Mouse (Mus musculus) liver, embryonic 15.5 days (tissue): Measurements from ENCODE around the gene Stau1. TPM values are rescaled to one million over a fixed set of nuclear protein-coding genes. Genes with fewer than 3 reads are reported as not detected.

Experiments
- polyA plus RNA-seq: library from polyadenylated mRNA; unstranded; fragments of >200 nt; fragmentation: Nextera tagmentation; extraction: Ambion mirVana; gene quantifications from 2 replicates; pipeline ENCODE4 v1.2.1, GENCODE M21; 2015

Gene Stau1
- polyA plus RNA-seq, 1 experiment from 2014 or later = 24.2 TPM

Other genes starting within 250 kb of the Stau1 start
- gene Trp53rkb, start 203.8 kb downstream of the Stau1 start, polyA plus RNA-seq = 2.6 and 3.1 TPM in 2 replicates
- 4.0 and 4.2 TPM in 2 replicates for gene Arfgef2, start 190.7 kb downstream of the Stau1 start, polyA plus RNA-seq
- 44.7 and 50.6 TPM in 2 replicates for gene Cse1l, start 90.3 kb downstream of the Stau1 start, polyA plus RNA-seq
- gene Ddx27, start 18.9 kb upstream of the Stau1 start, polyA plus RNA-seq = 35.7 and 37.6 TPM in 2 replicates
- gene Znfx1, start 66.7 kb upstream of the Stau1 start, polyA plus RNA-seq = 9.8 and 11.2 TPM in 2 replicates
- gene Kcnb1, start 193.9 kb upstream of the Stau1 start, polyA plus RNA-seq = 0.06 and 0.13 TPM in 2 replicates
- 1.1 and 1.3 TPM in 2 replicates for gene Ptgis, start 244.3 kb upstream of the Stau1 start, polyA plus RNA-seq